Mouse (Mus musculus) liver, embryonic 14.5 days (tissue): ENCODE data around the gene Scpep1.

Experiments used
- CTCF ChIP-seq: IDR thresholded peaks from 2 replicates; pipeline ENCODE4 v1.5.1; 2016; ENCODE audit warnings: antibody characterized with exemption, low read depth, control low read depth
- EP300 ChIP-seq: IDR thresholded peaks from 2 replicates; pipeline ENCODE4 v1.6.1; 2016; ENCODE audit warnings: antibody characterized with exemption, low read depth

DNA sequence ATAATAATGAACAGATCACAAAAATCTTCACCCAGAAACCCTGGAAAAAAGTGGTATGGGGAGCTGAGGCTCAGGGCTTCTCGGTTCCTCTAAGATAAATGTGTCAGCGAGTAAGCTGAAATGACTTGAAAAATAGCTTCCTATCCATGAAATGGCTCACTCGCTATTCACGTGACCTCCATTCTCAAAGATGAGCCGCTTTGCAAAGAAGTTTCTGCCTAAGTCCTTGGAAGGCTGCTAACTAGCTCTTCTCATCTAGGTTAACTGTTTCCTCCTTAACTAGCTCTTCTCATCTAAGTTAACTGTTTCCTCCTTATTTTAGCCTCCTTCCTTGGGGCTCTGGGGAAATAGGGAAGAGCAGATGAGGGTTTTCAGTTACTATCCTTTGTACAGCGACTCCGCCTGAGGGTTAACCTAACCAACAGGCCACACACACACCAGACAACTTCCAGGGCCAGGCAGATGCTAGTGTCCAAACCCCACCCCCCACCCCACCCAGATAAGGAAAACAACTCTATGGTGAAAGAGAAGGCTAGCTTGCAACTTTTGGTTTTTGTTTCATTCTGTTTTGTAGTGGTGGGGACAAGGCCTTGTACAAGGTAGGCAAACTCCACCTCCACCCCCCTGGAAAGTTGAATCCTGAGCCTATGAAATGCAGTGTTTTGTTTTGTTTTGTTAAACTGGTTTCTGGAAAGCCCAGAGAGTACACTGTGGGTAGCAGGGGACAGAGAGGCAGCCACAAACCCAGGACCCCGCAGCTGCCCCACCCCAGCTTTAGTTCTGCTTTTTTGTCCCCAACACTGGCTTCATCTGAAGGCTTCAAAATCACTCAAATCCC is 5.2 kb downstream of the Scpep1 start:
- TF ChIP-seq CTCF: no peak
- TF ChIP-seq EP300: no peak
